Mouse (Mus musculus) heart, adult 2 months (tissue): ENCODE results near the gene Dlgap5. TPM values are rescaled to one million over a fixed set of nuclear protein-coding genes. Genes with fewer than 3 reads are reported as not detected.
A peak's percentile ranks its signal among the peaks of the same experiment; 100 is the strongest.

Experiments
- DNase-seq, 2 experiments: peaks; one replicate each; pipeline ENCODE4 v3.0.0; 2021
- H3K27ac ChIP-seq: fragments of 200-600 bp; 2 replicates; pipeline ENCODE4 v1.8.1; 2022
- H3K27me3 ChIP-seq: fragments of 200-500 bp; 2 replicates; pipeline ENCODE4 v1.6.1; 2012; ENCODE audit warnings: mild to moderate bottlenecking, low read length, inconsistent platforms, mixed read lengths; ENCODE audit not compliant: control insufficient read depth, insufficient read depth
- H3K36me3 ChIP-seq: fragments of 200-500 bp; 2 replicates; pipeline ENCODE4 v1.6.1; 2012; ENCODE audit warnings: low read length, inconsistent platforms; ENCODE audit not compliant: control insufficient read depth, insufficient read depth
- H3K4me1 ChIP-seq: fragments of 200-500 bp; 2 replicates; pipeline ENCODE4 v1.6.1; 2011; ENCODE audit warnings: low read length; ENCODE audit not compliant: control insufficient read depth, insufficient read depth
- H3K4me3 ChIP-seq: fragments of 200-600 bp; 2 replicates; pipeline ENCODE4 v1.8.1; 2022
- H3K79me2 ChIP-seq: fragments of 200-500 bp; replicated peaks from 2 replicates; pipeline ENCODE4 v1.6.1; 2012; ENCODE audit warnings: mild to moderate bottlenecking, inconsistent platforms, low read length, moderate library complexity, mixed read lengths; ENCODE audit not compliant: control insufficient read depth, insufficient read depth
- H3K9ac ChIP-seq: fragments of 200-500 bp; 2 replicates; pipeline ENCODE4 v1.6.1; 2012; ENCODE audit warnings: low read depth, mild to moderate bottlenecking, control low read depth, inconsistent platforms, low read length, mixed read lengths
- CTCF ChIP-seq: fragments of 200-600 bp; IDR thresholded peaks from 2 replicates; pipeline ENCODE4 v1.8.1; 2022; ENCODE audit warnings: antibody characterized with exemption, mild to moderate bottlenecking, moderate library complexity
- EP300 ChIP-seq: fragments of 200-500 bp; IDR thresholded peaks from 2 replicates; pipeline ENCODE4 v1.6.1; 2011; ENCODE audit warnings: low read depth, low read length, control low read depth; ENCODE audit not compliant: insufficient read depth
- POLR2A ChIP-seq: fragments of 200-500 bp; IDR thresholded peaks from 2 replicates; pipeline ENCODE4 v1.6.1; 2011; ENCODE audit warnings: mild to moderate bottlenecking, low read depth, low read length, control low read depth; ENCODE audit not compliant: insufficient read depth
- WGBS: fragments of 180-500 bp; shearing (Covaris S2); methylation state at CpG from one replicate; pipeline ENCODE4 v1.1.7; 2018; 5-methylcytosine and 5-hydroxymethylcytosine counted together
- intact Hi-C: fragments of 180-260 bp; cut with DNase I; formaldehyde crosslinking; loops from one replicate; pipeline ENCODE4 v1.15.1; 2025
- polyA plus RNA-seq: library from polyadenylated mRNA; depleted of rRNA; stranded (reverse); fragments of >200 nt; gene quantifications from 2 replicates; pipeline ENCODE4 v1.2.3, GENCODE M21; 2012
- total RNA-seq, 2 experiments: library from RNA; stranded (reverse); gene quantifications; 2 replicates each; pipeline ENCODE4 v1.2.3; 2021

The Dlgap5 gene
- total and polyA plus RNA-seq, 3 experiments: 0.06 to 0.89 (median 0.21) TPM

DNA sequence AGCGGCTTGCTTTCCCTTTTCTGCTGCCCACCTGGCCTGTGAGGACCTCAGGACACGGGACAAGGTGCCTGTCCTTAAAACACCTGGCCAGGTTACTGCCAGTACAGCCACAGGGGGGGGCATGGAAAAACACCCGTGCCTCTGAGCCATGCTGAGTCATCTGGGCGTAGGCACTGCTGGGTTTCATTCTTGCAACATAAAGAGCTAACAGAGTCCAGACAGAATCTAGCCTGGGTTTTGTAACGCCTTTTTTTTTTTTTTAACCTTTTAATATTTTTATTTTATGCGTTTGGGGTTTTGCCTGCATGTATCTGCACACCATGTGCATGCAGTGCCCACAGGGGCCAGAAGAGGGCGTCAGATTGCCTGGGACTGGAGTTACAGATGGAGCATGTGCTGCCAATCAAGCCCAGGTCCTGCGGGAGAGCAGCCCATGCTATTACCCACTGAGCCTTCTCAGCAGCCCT is 64.1 kb downstream of the Dlgap5 start:
- H3K27ac ChIP-seq: no peak overlapping the region
- TF ChIP-seq CTCF (peak; percentile 20), EP300 (no peak), POLR2A (no peak)
- no peak overlapping the region for H3K9ac ChIP-seq
- no peaks in the 10 kb centered on the region for H3K36me3 ChIP-seq
- intact Hi-C loops: no loop called here
- no peak for DNase-seq
- 62% methylated on average over 8 of the region's 8 CpGs for WGBS
- no peaks in the 10 kb centered on the region for H3K79me2 ChIP-seq
- no peaks in the 10 kb centered on the region for H3K27me3 ChIP-seq
- no peak overlapping the region for H3K4me3 ChIP-seq
- no peaks in the 10 kb centered on the region for H3K4me1 ChIP-seq

DNA sequence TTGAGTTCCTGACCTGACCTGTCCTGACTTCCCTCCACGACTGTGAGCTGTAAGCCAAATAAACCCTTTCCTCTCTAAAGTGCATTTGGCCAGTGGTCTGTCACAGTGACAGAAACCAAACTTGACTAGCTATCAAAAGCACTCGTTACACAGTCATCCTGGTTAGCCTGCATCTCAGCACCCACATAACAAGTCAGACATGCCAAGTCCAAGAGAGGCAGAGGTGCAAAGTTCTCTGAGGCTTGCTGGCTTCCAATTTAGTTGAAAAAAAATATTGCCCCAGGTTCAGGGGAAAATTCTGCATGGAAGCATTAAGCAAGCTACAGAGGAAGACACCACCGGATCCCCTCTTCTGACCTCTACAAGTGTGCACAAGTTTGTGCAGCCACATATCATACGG is 65.0 kb downstream of the Dlgap5 start:
- no peak for TF ChIP-seq EP300
- TF ChIP-seq CTCF: no peak
- TF ChIP-seq POLR2A: no peak
- WGBS: 69% methylated on average over 4 of the region's 4 CpGs
- Histone ChIP-seq H3K4me1 (no peaks in the 10 kb centered on the region; the same call in 1 of the 2 replicates), H3K27ac (no peak overlapping the region), H3K4me3 (no peak overlapping the region), H3K27me3 (no peaks in the 10 kb centered on the region), H3K36me3 (no peaks in the 10 kb centered on the region), H3K79me2 (no peaks in the 10 kb centered on the region), H3K9ac (no peak overlapping the region)
- DNase-seq: no peak
- intact Hi-C loops: no loop called here

DNA sequence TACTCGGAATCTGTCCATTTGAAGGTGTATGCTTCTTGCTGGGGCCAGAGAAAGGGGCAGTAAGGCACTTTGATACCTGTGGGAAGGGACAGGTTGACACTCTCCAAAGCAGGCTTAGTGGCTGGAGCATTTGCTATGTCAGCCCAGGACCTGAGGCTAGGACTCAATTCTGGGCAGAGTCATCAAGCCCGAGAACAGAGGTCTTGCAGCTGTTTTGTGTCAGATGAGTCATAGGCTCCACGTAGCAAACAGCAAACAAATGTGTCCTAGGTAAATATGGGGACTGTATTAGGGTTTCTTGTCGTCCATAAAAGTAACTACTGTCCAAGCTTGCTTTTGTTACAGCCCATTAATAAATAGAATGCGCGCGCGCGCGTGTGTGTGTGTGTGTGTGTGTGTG is 65.9 kb downstream of the Dlgap5 start:
- Histone ChIP-seq H3K79me2 (no peaks in the 10 kb centered on the region), H3K9ac (no peak overlapping the region), H3K27ac (no peak overlapping the region), H3K4me3 (no peak overlapping the region), H3K4me1 (no peaks in the 10 kb centered on the region; the same call in 1 of the 2 replicates), H3K27me3 (no peaks in the 10 kb centered on the region), H3K36me3 (no peaks in the 10 kb centered on the region)
- TF ChIP-seq POLR2A (no peak), CTCF (no peak), EP300 (no peak)
- intact Hi-C loops: no loop called here
- DNase-seq: no peak
- WGBS: 86% methylated on average over 10 of the region's 10 CpGs

DNA sequence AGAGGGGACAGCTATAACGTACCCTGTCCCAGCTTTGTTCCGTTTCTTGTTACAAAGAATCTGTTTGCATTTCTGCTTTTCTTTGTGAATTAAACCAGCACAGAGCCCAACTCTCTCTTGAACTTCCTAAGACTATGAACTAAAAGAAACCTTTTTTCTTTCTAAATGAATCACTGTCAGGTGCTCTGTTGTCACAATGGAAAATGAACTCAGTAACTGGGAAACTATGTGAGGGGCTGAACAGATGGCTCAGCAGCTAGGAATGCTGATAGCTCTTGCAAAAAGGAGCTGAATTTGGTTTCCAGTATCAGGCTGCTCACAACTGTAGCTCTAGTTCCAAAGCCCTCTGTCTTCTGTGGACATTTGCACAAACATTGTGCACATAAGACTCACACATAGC is 67.2 kb downstream of the Dlgap5 start:
- H3K27me3 ChIP-seq: no peaks in the 10 kb centered on the region
- intact Hi-C loops: no loop called here
- no peak for TF ChIP-seq CTCF
- no peak for TF ChIP-seq POLR2A
- no peak for TF ChIP-seq EP300
- H3K9ac ChIP-seq: no peak overlapping the region
- DNase-seq: no peak
- H3K27ac ChIP-seq: no peak overlapping the region
- no peaks in the 10 kb centered on the region; the same call in 1 of the 2 replicates for H3K4me1 ChIP-seq
- H3K4me3 ChIP-seq: no peak overlapping the region
- 80% methylated on average over 2 of the region's 2 CpGs for WGBS
- H3K79me2 ChIP-seq: no peaks in the 10 kb centered on the region
- H3K36me3 ChIP-seq: no peaks in the 10 kb centered on the region

DNA sequence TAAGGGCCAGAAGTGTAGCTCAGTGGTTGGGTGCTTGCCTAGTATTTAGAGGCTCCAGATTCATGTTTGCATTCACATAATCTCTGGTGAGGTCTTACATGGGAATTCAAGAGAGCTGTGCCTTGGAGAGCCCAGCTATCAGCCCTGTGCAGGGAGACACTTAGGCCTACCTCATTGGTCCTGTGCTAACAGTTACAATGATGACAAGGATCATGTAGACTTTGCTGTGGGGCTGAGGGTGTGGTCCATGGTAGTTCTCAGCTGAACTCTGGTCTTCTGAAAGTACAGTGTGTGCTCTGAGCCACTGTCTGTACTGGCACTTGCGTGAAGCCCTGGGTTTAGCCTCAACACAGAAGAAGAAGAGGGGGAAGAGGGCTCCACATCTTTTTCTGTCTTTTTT is 71.5 kb downstream of the Dlgap5 start:
- H3K36me3 ChIP-seq: no peaks in the 10 kb centered on the region
- no peak for DNase-seq
- no peaks in the 10 kb centered on the region; the same call in 1 of the 2 replicates for H3K4me1 ChIP-seq
- no peaks in the 10 kb centered on the region for H3K79me2 ChIP-seq
- intact Hi-C loops: no loop called here
- 83% methylated on average over 1 of the region's 1 CpGs for WGBS
- TF ChIP-seq EP300 (no peak), POLR2A (no peak), CTCF (no peak)
- H3K27ac ChIP-seq: no peak overlapping the region
- no peak overlapping the region for H3K4me3 ChIP-seq
- H3K9ac ChIP-seq: no peak overlapping the region
- no peaks in the 10 kb centered on the region for H3K27me3 ChIP-seq

DNA sequence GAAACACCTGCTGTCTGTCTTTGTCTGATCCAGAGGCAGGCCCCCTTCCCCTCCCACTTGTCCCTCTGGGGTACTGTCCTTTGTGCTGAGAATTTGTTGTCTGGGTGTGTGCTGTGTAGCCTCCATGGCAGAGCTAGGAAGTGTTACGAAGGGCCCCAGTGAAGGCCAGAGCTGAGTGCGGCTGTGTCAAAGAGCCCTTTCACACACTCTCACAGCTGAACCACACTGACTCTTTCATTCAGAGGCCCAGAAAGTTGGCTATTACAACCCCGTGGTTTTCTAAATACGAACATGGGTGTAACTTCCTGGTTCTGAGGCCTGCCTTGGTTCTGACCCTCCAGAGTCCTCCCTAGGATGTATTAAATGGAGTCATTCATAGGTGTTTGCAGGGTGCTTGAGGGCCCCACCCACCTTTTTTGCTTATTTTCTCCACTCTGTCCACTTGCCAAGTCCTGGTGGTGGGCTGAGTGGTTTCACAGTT is 76.4 kb downstream of the Dlgap5 start:
- Histone ChIP-seq H3K27me3 (no peaks in the 10 kb centered on the region), H3K4me3 (no peak overlapping the region), H3K36me3 (no peaks in the 10 kb centered on the region), H3K9ac (no peak overlapping the region), H3K79me2 (no peaks in the 10 kb centered on the region), H3K4me1 (no peaks in the 10 kb centered on the region), H3K27ac (no peak overlapping the region)
- no peak for DNase-seq
- 77% methylated on average over 4 of the region's 4 CpGs for WGBS
- intact Hi-C loops: no loop called here
- TF ChIP-seq CTCF (no peak), POLR2A (no peak), EP300 (no peak)
